ENCODE assay signal across 28 mouse cellular contexts in genomic region chrX:22554340-22554739, GRCm38 (mm10).
"Had no signal": no experiment of that assay in that cellular context is flagged by ENCODE, and none has a peak within 500 bp of the region (broad histone marks: within the 10 kb centered on the region; RNA-seq: fewer than 3 reads in every experiment).

No protein-coding gene starts in this region.

- H3K9me3 ChIP-seq: embryonic facial prominence, embryonic 10.5 days; embryonic facial prominence, embryonic 12.5 days; embryonic facial prominence, embryonic 13.5 days; embryonic facial prominence, embryonic 15.5 days; forebrain, embryonic 10.5 days; forebrain, embryonic 12.5 days; forebrain, embryonic 13.5 days; forebrain, embryonic 15.5 days had no signal

- H3K4me2 ChIP-seq: embryonic facial prominence, embryonic 12.5 days; embryonic facial prominence, embryonic 13.5 days; embryonic facial prominence, embryonic 15.5 days; forebrain, embryonic 12.5 days; forebrain, embryonic 13.5 days; forebrain, embryonic 15.5 days had no signal

- DNase-seq: cerebellum, adult 8-10 months; cerebellum, adult 9-10 months; cerebellum, adult 9-11 months; cerebellum, postnatal 10 days; cerebellum, postnatal 14 days; cerebellum, postnatal 25 days; cerebellum, postnatal 36 days; embryo, embryonic 11 days; forebrain, postnatal 0 days; gastrocnemius, adult 2 months; gastrocnemius, postnatal 10 days; gastrocnemius, postnatal 14 days; gastrocnemius, postnatal 25 days; gastrocnemius, postnatal 36 days; heart, adult 11 months; heart, adult 18-20 months; heart, adult 2 months had no signal

- H3K4me3 ChIP-seq: embryonic facial prominence, embryonic 10.5 days; embryonic facial prominence, embryonic 12.5 days; embryonic facial prominence, embryonic 13.5 days; embryonic facial prominence, embryonic 15.5 days; erythroblast, embryonic 14.5 days; forebrain, embryonic 10.5 days; forebrain, embryonic 12.5 days; forebrain, embryonic 13.5 days; forebrain, embryonic 15.5 days; gastrocnemius, adult 2 months; heart, adult 2 months had no signal

- H3K36me3 ChIP-seq: embryonic facial prominence, embryonic 10.5 days; embryonic facial prominence, embryonic 12.5 days; embryonic facial prominence, embryonic 13.5 days; embryonic facial prominence, embryonic 15.5 days; forebrain, embryonic 10.5 days; forebrain, embryonic 12.5 days; forebrain, embryonic 15.5 days had no signal

- H3K27ac ChIP-seq: embryonic facial prominence, embryonic 10.5 days; embryonic facial prominence, embryonic 12.5 days; embryonic facial prominence, embryonic 13.5 days; embryonic facial prominence, embryonic 15.5 days; forebrain, embryonic 10.5 days; forebrain, embryonic 12.5 days; forebrain, embryonic 13.5 days; forebrain, embryonic 15.5 days; gastrocnemius, adult 2 months; heart, adult 2 months had no signal

- H3K9ac ChIP-seq: embryonic facial prominence, embryonic 12.5 days; embryonic facial prominence, embryonic 13.5 days; embryonic facial prominence, embryonic 15.5 days; forebrain, embryonic 12.5 days; forebrain, embryonic 13.5 days; forebrain, embryonic 15.5 days; forebrain, postnatal 0 days had no signal

- ATAC-seq: forebrain, embryonic 13.5 days; forebrain, embryonic 14.5 days; forebrain, embryonic 15.5 days; forebrain, embryonic 16.5 days; forebrain, postnatal 0 days had no signal

- H3K4me1 ChIP-seq: embryonic facial prominence, embryonic 10.5 days; embryonic facial prominence, embryonic 12.5 days; embryonic facial prominence, embryonic 13.5 days; embryonic facial prominence, embryonic 15.5 days; forebrain, embryonic 10.5 days; forebrain, embryonic 12.5 days; forebrain, embryonic 13.5 days; forebrain, embryonic 15.5 days had no signal

- H3K27me3 ChIP-seq: embryonic facial prominence, embryonic 12.5 days; embryonic facial prominence, embryonic 13.5 days; embryonic facial prominence, embryonic 15.5 days; forebrain, embryonic 12.5 days; forebrain, embryonic 13.5 days; forebrain, embryonic 15.5 days had no signal
